Mouse (Mus musculus) MEL (cell line): Measurements from ENCODE around the gene Poc1b. TPM values are rescaled to one million over a fixed set of nuclear protein-coding genes. Genes with fewer than 3 reads are reported as not detected.

Experiments
- DNase-seq: peaks from one replicate; pipeline ENCODE4 v3.0.0; 2011; ENCODE audit warnings: low read depth, low spot score
- H3K27ac ChIP-seq: 2 replicates; pipeline ENCODE4 v1.5.1; 2012; ENCODE audit warnings: low read depth, mild to moderate bottlenecking, control low read depth, low read length, moderate library complexity; ENCODE audit not compliant: control insufficient read depth
- H3K27me3 ChIP-seq, 2 experiments: fragments of 150-350 bp in 1 of 2; sonication (generic) in 1 of 2; 2 replicates each; pipeline ENCODE4 v1.6.1; 2012; ENCODE audit warnings: low read length in 2 of 2, mild to moderate bottlenecking in 2 of 2, improper control_type of control experiment in 1 of 2, moderate library complexity in 1 of 2; ENCODE audit not compliant: insufficient read depth in 2 of 2, control insufficient read depth in 1 of 2
- H3K36me3 ChIP-seq, 2 experiments: 2 replicates each; pipeline ENCODE4 v1.6.1; 2012 to 2014; ENCODE audit warnings: low read length in 2 of 2, improper control_type of control experiment in 1 of 2, inconsistent platforms in 1 of 2, mild to moderate bottlenecking in 1 of 2; ENCODE audit not compliant: insufficient read depth in 2 of 2, control insufficient read depth in 1 of 2
- H3K4me1 ChIP-seq, 2 experiments: fragments of 150-350 bp in 1 of 2; sonication (generic) in 1 of 2; 2 replicates each; pipeline ENCODE4 v1.6.1; 2012; ENCODE audit warnings: low read length in 2 of 2, improper control_type of control experiment in 1 of 2, mild to moderate bottlenecking in 1 of 2; ENCODE audit not compliant: insufficient read depth in 2 of 2, control insufficient read depth in 1 of 2
- H3K4me3 ChIP-seq, 2 experiments: fragments of 150-350 bp in 1 of 2; sonication (generic) in 1 of 2; 2 replicates each; pipeline ENCODE4 v1.5.1; 2012; ENCODE audit warnings: low read depth in 2 of 2, low read length in 2 of 2, mild to moderate bottlenecking in 2 of 2, moderate library complexity in 2 of 2, control low read depth in 1 of 2, improper control_type of control experiment in 1 of 2; ENCODE audit not compliant: control insufficient read depth in 1 of 2, insufficient read depth in 1 of 2
- H3K79me2 ChIP-seq: 2 replicates; pipeline ENCODE4 v1.6.1; 2012; ENCODE audit warnings: mild to moderate bottlenecking, low read length, moderate library complexity; ENCODE audit not compliant: control insufficient read depth, poor library complexity, insufficient read depth
- H3K9ac ChIP-seq: 2 replicates; pipeline ENCODE4 v1.6.1; 2012; ENCODE audit warnings: low read depth, mild to moderate bottlenecking, control low read depth, low read length, moderate library complexity; ENCODE audit not compliant: control insufficient read depth, poor library complexity, severe bottlenecking
- H3K9me3 ChIP-seq: fragments of 150-350 bp; sonication (generic); replicated peaks from 2 replicates; pipeline ENCODE4 v1.6.1; 2012; ENCODE audit warnings: mild to moderate bottlenecking, low read length, improper control_type of control experiment, moderate library complexity; ENCODE audit not compliant: insufficient read depth
- CHD2 ChIP-seq: IDR thresholded peaks from 2 replicates; pipeline ENCODE4 v1.6.1; 2011; ENCODE audit warnings: low read length, improper control_type of control experiment
- CTCF ChIP-seq, 3 experiments: IDR thresholded peaks in 2 of 3; conservative IDR thresholded peaks in 1 of 3; 2 replicates each; pipeline ENCODE4 v1.5.1; 2011 to 2012; ENCODE audit warnings: low read length in 3 of 3, low read depth in 2 of 3, mild to moderate bottlenecking in 2 of 3, improper control_type of control experiment in 1 of 3, inconsistent platforms in 1 of 3, mixed read lengths in 1 of 3, moderate library complexity in 1 of 3; ENCODE audit not compliant: control insufficient read depth in 1 of 3, insufficient read depth in 1 of 3, poor library complexity in 1 of 3, severe bottlenecking in 1 of 3
- ETS1 ChIP-seq: IDR thresholded peaks from 2 replicates; pipeline ENCODE4 v1.6.1; 2012; ENCODE audit warnings: low read depth, mild to moderate bottlenecking, inconsistent platforms, low read length, improper control_type of control experiment, moderate library complexity
- JUND ChIP-seq: IDR thresholded peaks from 2 replicates; pipeline ENCODE4 v1.6.1; 2011; ENCODE audit warnings: low read depth, mild to moderate bottlenecking, improper control_type of control experiment, low read length
- MEF2A ChIP-seq: IDR thresholded peaks from 2 replicates; pipeline ENCODE4 v1.6.1; 2014; ENCODE audit warnings: low read depth, mild to moderate bottlenecking, inconsistent platforms, low read length, improper control_type of control experiment; ENCODE audit not compliant: poor library complexity, insufficient replicate concordance, severe bottlenecking; ENCODE audit errors: extremely low read depth
- MYC ChIP-seq: IDR thresholded peaks from 2 replicates; pipeline ENCODE4 v1.6.1; 2011; ENCODE audit warnings: low read depth, mild to moderate bottlenecking, low read length, improper control_type of control experiment, moderate library complexity
- POLR2AphosphoS5 ChIP-seq: IDR thresholded peaks from 2 replicates; pipeline ENCODE4 v1.6.1; 2012; ENCODE audit warnings: low read depth, borderline replicate concordance, mild to moderate bottlenecking, inconsistent platforms, low read length, moderate library complexity, mixed read lengths
- RAD21 ChIP-seq: IDR thresholded peaks from 2 replicates; pipeline ENCODE4 v1.6.1; 2011; ENCODE audit warnings: mild to moderate bottlenecking, low read depth, low read length, improper control_type of control experiment
- SMC3 ChIP-seq: IDR thresholded peaks from 2 replicates; pipeline ENCODE4 v1.6.1; 2011; ENCODE audit warnings: low read depth, low read length, improper control_type of control experiment
- TBP ChIP-seq: IDR thresholded peaks from 2 replicates; pipeline ENCODE4 v1.8.0; 2011; ENCODE audit warnings: low read depth, low read length, improper control_type of control experiment
- TCF12 ChIP-seq: IDR thresholded peaks from 2 replicates; pipeline ENCODE4 v1.6.1; 2014; ENCODE audit warnings: low read depth, mild to moderate bottlenecking, inconsistent platforms, low read length, improper control_type of control experiment, moderate library complexity
- ZC3H11A ChIP-seq: IDR thresholded peaks from 2 replicates; pipeline ENCODE4 v1.6.1; 2012; ENCODE audit warnings: low read depth, mild to moderate bottlenecking, inconsistent platforms, low read length, improper control_type of control experiment
- ZKSCAN1 ChIP-seq: IDR thresholded peaks from 2 replicates; pipeline ENCODE4 v1.6.1; 2012; ENCODE audit warnings: low read depth, mild to moderate bottlenecking, inconsistent platforms, low read length, improper control_type of control experiment, moderate library complexity
- ZMIZ1 ChIP-seq: IDR thresholded peaks from 2 replicates; pipeline ENCODE4 v1.6.1; 2012; ENCODE audit warnings: low read depth, mild to moderate bottlenecking, inconsistent platforms, low read length, improper control_type of control experiment, moderate library complexity
- polyA plus RNA-seq, 2 experiments: library from polyadenylated mRNA; stranded (reverse) in 1 of 2; unstranded in 1 of 2; fragments of >175 nt in 1 of 2; fragments of >200 nt in 1 of 2; gene quantifications; 2 replicates each; pipeline versions ENCODE4 v1.2.1 to v1.2.4; 2012; ENCODE audit warnings: low replicate concordance in 2 of 2, low read depth in 1 of 2; ENCODE audit not compliant: insufficient read length in 2 of 2, insufficient read depth in 1 of 2, missing spikeins in 1 of 2
- total RNA-seq: library from RNA; depleted of rRNA; stranded (reverse); fragments of 300-350 nt; gene quantifications from 2 replicates; pipeline ENCODE4 v1.2.3, GENCODE M21; 2012

Gene Poc1b
- total and polyA plus RNA-seq, 3 experiments: 3.3 to 15.3 TPM; not detected in 1

DNA sequence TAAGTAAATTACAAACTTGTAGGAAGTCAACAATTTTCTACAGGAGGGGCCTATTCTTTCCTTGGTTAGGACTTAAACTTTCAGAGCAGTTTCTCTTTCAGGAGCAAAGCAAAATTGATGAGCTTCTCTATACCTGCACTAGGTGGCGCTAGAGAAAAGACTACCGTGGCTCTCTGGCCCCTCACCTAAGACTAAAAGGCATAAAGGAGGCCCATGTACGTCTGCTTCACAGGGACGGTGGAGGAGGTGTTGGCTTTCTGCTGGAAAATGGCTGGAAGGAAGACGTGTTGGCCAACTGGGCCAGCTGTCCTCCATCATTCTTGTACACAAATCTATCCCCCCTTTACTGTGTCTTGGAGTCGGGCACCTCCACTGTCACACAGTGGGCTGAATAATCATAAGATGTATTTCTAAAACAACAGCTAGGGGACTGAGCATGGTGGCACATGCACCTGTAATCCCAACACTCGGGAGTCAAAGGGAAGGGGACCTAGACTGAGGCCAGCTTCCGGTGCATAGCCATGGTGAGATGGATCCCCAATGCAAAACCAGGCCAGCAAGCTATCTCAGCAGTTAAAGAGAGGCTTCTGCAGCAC is 55.2 kb downstream of the Poc1b start:
- H3K4me3 ChIP-seq: no peak overlapping the region
- H3K27ac ChIP-seq: no peak overlapping the region
- peaks cover 0 to 2% of the 10 kb centered on the region in 2 experiments; a peak in 2 of 4 replicates for H3K36me3 ChIP-seq
- peaks cover 0 to 5% of the 10 kb centered on the region in 2 experiments; a peak in 1 of 4 replicates for H3K4me1 ChIP-seq
- no peaks in the 10 kb centered on the region for H3K9me3 ChIP-seq
- TF ChIP-seq RAD21 (peak; percentile 64), ZC3H11A (peak; percentile 31; the same call in 1 of the 2 replicates), CTCF (IDR thresholded peaks at IDR 0.05 in 2 of 3, conservative IDR thresholded peaks at IDR 0.05 in 1 of 3; ENCODE audit: control insufficient read depth in 1 of 3, insufficient read depth in 1 of 3, low read depth in 2 of 3, low read length in 3 of 3, poor library complexity in 1 of 3, severe bottlenecking in 1 of 3) (peak; percentile 66 to 79 (median 71)), JUND (no peak), SMC3 (peak; percentile 73), TCF12 (no peak), ZMIZ1 (no peak), TBP (0 out of 2 replicates have a peak, but pooled peaks have one; percentile 26)
- DNase-seq: peak; percentile 68
- H3K9ac ChIP-seq: no peak overlapping the region
- no peaks in the 10 kb centered on the region for H3K79me2 ChIP-seq
- H3K27me3 ChIP-seq: no peaks in the 10 kb centered on the region

GRCm38 (mm10) chr10:99163002-99163401 is 56.2 kb downstream of the Poc1b start:
- no peak overlapping the region for H3K27ac ChIP-seq
- H3K4me1 ChIP-seq: peaks cover 0 to 5% of the 10 kb centered on the region in 2 experiments; a peak in 1 of 4 replicates
- no peak overlapping the region for H3K9ac ChIP-seq
- H3K4me3 ChIP-seq: no peak overlapping the region
- H3K27me3 ChIP-seq: no peaks in the 10 kb centered on the region
- no peak for TF ChIP-seq CHD2
- H3K9me3 ChIP-seq: no peaks in the 10 kb centered on the region
- DNase-seq: no peak
- peaks cover 0 to 2% of the 10 kb centered on the region in 2 experiments; a peak in 2 of 4 replicates for H3K36me3 ChIP-seq
- H3K79me2 ChIP-seq: no peaks in the 10 kb centered on the region

DNA sequence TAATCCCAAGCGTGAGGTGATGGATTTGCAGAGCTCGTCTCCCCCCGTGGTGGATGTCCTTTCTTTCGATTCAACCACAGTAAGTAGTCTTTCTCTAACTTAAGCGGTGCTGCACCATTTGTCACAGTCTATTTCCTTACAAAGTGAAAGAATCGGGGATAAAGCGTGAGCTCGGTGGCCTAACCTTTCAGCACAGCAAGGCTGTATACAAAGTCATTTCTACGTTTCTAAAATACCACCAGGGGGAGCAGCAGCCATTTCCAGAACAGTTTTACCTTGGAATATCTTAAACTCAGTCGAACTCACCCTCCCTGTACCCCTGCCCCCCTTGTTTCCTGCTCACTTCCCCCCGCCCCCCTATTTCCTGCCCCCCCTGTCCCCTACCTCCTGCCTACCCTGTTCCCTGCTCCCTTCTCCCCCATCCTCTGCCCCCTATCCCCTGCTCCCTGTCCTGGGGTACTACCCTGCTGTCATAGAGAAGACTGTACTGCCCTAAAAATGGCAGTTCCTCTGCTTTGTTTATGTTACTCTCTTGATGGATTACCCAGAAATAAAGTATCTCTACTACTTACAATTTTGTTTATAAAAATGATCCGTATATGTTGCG is 58.1 kb downstream of the Poc1b start:
- TF ChIP-seq SMC3: peak; percentile 77
- no peak for TF ChIP-seq MYC
- TF ChIP-seq CTCF (IDR thresholded peaks at IDR 0.05 in 2 of 3, conservative IDR thresholded peaks at IDR 0.05 in 1 of 3; ENCODE audit: control insufficient read depth in 1 of 3, insufficient read depth in 1 of 3, low read depth in 2 of 3, low read length in 3 of 3, poor library complexity in 1 of 3, severe bottlenecking in 1 of 3): peak; percentile 13 to 71 (median 26); a peak in 4 of 6 replicates
- TF ChIP-seq ZC3H11A: peak; percentile 40; the same call in 1 of the 2 replicates
- no peak for TF ChIP-seq ETS1
- TF ChIP-seq MEF2A: no peak
- TF ChIP-seq ZKSCAN1: no peak
- TF ChIP-seq POLR2AphosphoS5: no peak
- peak; percentile 58 for TF ChIP-seq RAD21
- no peak overlapping the region for H3K27ac ChIP-seq

More for the DNA sequence above, 58.1 kb downstream of the Poc1b start:
- H3K4me3 ChIP-seq: peak overlapping the region; percentile 46 to 64; a peak in 3 of 4 replicates
- peaks cover 0 to 2% of the 10 kb centered on the region in 2 experiments; a peak in 2 of 4 replicates for H3K36me3 ChIP-seq
- DNase-seq: peak; percentile 73
- H3K4me1 ChIP-seq: peaks cover 0 to 5% of the 10 kb centered on the region in 2 experiments; a peak in 1 of 4 replicates
- no peaks in the 10 kb centered on the region for H3K27me3 ChIP-seq
- no peaks in the 10 kb centered on the region for H3K79me2 ChIP-seq
- no peaks in the 10 kb centered on the region for H3K9me3 ChIP-seq
- H3K9ac ChIP-seq: peak overlapping the region; percentile 22; the same call in 1 of the 2 replicates
